Mouse (Mus musculus) spleen, adult 2 months (tissue): Measurements from ENCODE around the gene Zfp143.

Experiments used
- CTCF ChIP-seq: fragments of 200-500 bp; IDR thresholded peaks from 2 replicates; pipeline ENCODE4 v1.5.1; 2011; ENCODE audit warnings: mild to moderate bottlenecking, inconsistent platforms; ENCODE audit not compliant: insufficient read depth, insufficient read length, insufficient replicate concordance; ENCODE audit errors: extremely low read depth
- POLR2A ChIP-seq: fragments of 200-500 bp; IDR thresholded peaks from 2 replicates; pipeline ENCODE4 v1.6.1; 2011; ENCODE audit warnings: low read depth, low read length, inconsistent platforms

DNA sequence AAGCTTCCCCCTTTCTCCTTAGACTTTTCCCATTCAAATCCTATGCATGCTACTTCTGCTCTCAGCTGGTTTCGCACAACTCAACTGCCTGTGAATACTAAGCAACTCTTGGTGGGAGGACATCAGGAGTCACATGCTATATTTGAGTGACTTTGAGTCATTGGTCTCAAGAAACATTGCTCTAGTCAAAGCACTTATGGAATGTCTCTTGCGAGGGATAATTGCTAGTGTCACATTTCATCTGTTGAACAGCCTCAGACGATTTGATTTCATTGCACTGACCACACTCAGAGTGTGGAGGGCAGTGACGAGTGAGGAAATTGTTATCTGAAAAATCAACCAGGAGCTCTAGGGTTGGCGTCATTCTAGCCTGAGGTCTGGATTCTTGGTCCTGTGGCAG, 53.7 kb downstream of the Zfp143 start:
- TF ChIP-seq POLR2A (no peak), CTCF (no peak)
